Mouse (Mus musculus): ENCODE measurements around the gene Gc. TPM values are rescaled to one million over a fixed set of nuclear protein-coding genes. Genes with fewer than 3 reads are reported as not detected.

The Gc gene
- total RNA-seq (2021), result 1 to 10 TPM in 1 of 2 experiments, not detected in 1; 2.0 TPM
- long read RNA-seq, experiment 1, result 0 reads
- long read RNA-seq, experiment 2, result 0 reads

GRCm38 (mm10) chr5:89457554-89458062 lies at the start of gene Gc:
Gene Gc, minus strand, starts transcription at chr5:89457898.
- no peak for DNase-seq (ENCODE audit: low spot score)

GRCm38 (mm10) chr5:89500182-89500581 lies 42.5 kb upstream of the Gc start:
- no peak for DNase-seq (ENCODE audit: low spot score)

GRCm38 (mm10) chr5:89492560-89492959 lies 34.9 kb upstream of the Gc start:
- no peak for DNase-seq (ENCODE audit: low spot score)

- DNase-seq (ENCODE audit: low spot score), result no peak
Observed at GRCm38 (mm10) chr5:89470483-89470882, 12.8 kb upstream of the Gc start.

- DNase-seq (ENCODE audit: low spot score), result no peak
Observed at GRCm38 (mm10) chr5:89467886-89468285, 10.2 kb upstream of the Gc start.

GRCm38 (mm10) chr5:89467045-89467444 lies 9.3 kb upstream of the Gc start:
- no peak for DNase-seq (ENCODE audit: low spot score)

GRCm38 (mm10) chr5:89466275-89466674 lies 8.6 kb upstream of the Gc start:
- no peak for DNase-seq (ENCODE audit: low spot score)

- no peak for DNase-seq (ENCODE audit: low spot score)
Observed at GRCm38 (mm10) chr5:89461817-89462216, 4.1 kb upstream of the Gc start.

- DNase-seq (ENCODE audit: low spot score), result no peak
Observed at GRCm38 (mm10) chr5:89459591-89459990, 1.9 kb upstream of the Gc start.

GRCm38 (mm10) chr5:89458987-89459386 lies 1.3 kb upstream of the Gc start:
- no peak for DNase-seq (ENCODE audit: low spot score)

- peak; percentile 2 for DNase-seq (ENCODE audit: low spot score)
Observed at GRCm38 (mm10) chr5:89455526-89455925, 2.2 kb downstream of the Gc start.

- DNase-seq (ENCODE audit: low spot score), result no peak
Observed at GRCm38 (mm10) chr5:89450798-89451197, 6.9 kb downstream of the Gc start.

GRCm38 (mm10) chr5:89449325-89449724 lies 8.4 kb downstream of the Gc start:
- DNase-seq (ENCODE audit: low spot score), result no peak

- DNase-seq (ENCODE audit: low spot score), result no peak
Observed at GRCm38 (mm10) chr5:89447978-89448377, 9.7 kb downstream of the Gc start.

GRCm38 (mm10) chr5:89444360-89444759 lies 13.3 kb downstream of the Gc start:
- DNase-seq (ENCODE audit: low spot score), result no peak

- DNase-seq (ENCODE audit: low spot score), result no peak
Observed at GRCm38 (mm10) chr5:89411536-89411935, 46.2 kb downstream of the Gc start.

- DNase-seq (ENCODE audit: low spot score), result no peak
Observed at GRCm38 (mm10) chr5:89407376-89408082, 50.2 kb downstream of the Gc start.

GRCm38 (mm10) chr5:89405132-89405531 lies 52.6 kb downstream of the Gc start:
- no peak for DNase-seq (ENCODE audit: low spot score)

- no peak for DNase-seq (ENCODE audit: low spot score)
Observed at GRCm38 (mm10) chr5:89390405-89390804, 67.3 kb downstream of the Gc start.

- peak; percentile 13 for DNase-seq (ENCODE audit: low spot score)
Observed at GRCm38 (mm10) chr5:89384204-89384603, 73.5 kb downstream of the Gc start.

- DNase-seq (ENCODE audit: low spot score), result no peak
Observed at GRCm38 (mm10) chr5:89381340-89381739, 76.4 kb downstream of the Gc start.

GRCm38 (mm10) chr5:89370140-89370539 lies 87.6 kb downstream of the Gc start:
- no peak for DNase-seq (ENCODE audit: low spot score)

GRCm38 (mm10) chr5:89368045-89368743 lies 89.5 kb downstream of the Gc start:
- DNase-seq (ENCODE audit: low spot score), result no peak
